Mouse (Mus musculus) MEL (cell line): ENCODE results near the gene Arhgdib. TPM values are rescaled to one million over a fixed set of nuclear protein-coding genes. Genes with fewer than 3 reads are reported as not detected.

Experiments
- DNase-seq: peaks from one replicate; pipeline ENCODE4 v3.0.0; 2011; ENCODE audit warnings: low read depth, low spot score
- H3K27ac ChIP-seq: 2 replicates; pipeline ENCODE4 v1.5.1; 2012; ENCODE audit warnings: low read depth, mild to moderate bottlenecking, control low read depth, low read length, moderate library complexity; ENCODE audit not compliant: control insufficient read depth
- H3K27me3 ChIP-seq, 2 experiments: fragments of 150-350 bp in 1 of 2; sonication (generic) in 1 of 2; 2 replicates each; pipeline ENCODE4 v1.6.1; 2012; ENCODE audit warnings: low read length in 2 of 2, mild to moderate bottlenecking in 2 of 2, improper control_type of control experiment in 1 of 2, moderate library complexity in 1 of 2; ENCODE audit not compliant: insufficient read depth in 2 of 2, control insufficient read depth in 1 of 2
- H3K36me3 ChIP-seq, 2 experiments: 2 replicates each; pipeline ENCODE4 v1.6.1; 2012 to 2014; ENCODE audit warnings: low read length in 2 of 2, improper control_type of control experiment in 1 of 2, inconsistent platforms in 1 of 2, mild to moderate bottlenecking in 1 of 2; ENCODE audit not compliant: insufficient read depth in 2 of 2, control insufficient read depth in 1 of 2
- H3K4me1 ChIP-seq, 2 experiments: fragments of 150-350 bp in 1 of 2; sonication (generic) in 1 of 2; 2 replicates each; pipeline ENCODE4 v1.6.1; 2012; ENCODE audit warnings: low read length in 2 of 2, improper control_type of control experiment in 1 of 2, mild to moderate bottlenecking in 1 of 2; ENCODE audit not compliant: insufficient read depth in 2 of 2, control insufficient read depth in 1 of 2
- H3K4me3 ChIP-seq, 2 experiments: fragments of 150-350 bp in 1 of 2; sonication (generic) in 1 of 2; 2 replicates each; pipeline ENCODE4 v1.5.1; 2012; ENCODE audit warnings: low read depth in 2 of 2, low read length in 2 of 2, mild to moderate bottlenecking in 2 of 2, moderate library complexity in 2 of 2, control low read depth in 1 of 2, improper control_type of control experiment in 1 of 2; ENCODE audit not compliant: control insufficient read depth in 1 of 2, insufficient read depth in 1 of 2
- H3K79me2 ChIP-seq: 2 replicates; pipeline ENCODE4 v1.6.1; 2012; ENCODE audit warnings: mild to moderate bottlenecking, low read length, moderate library complexity; ENCODE audit not compliant: control insufficient read depth, poor library complexity, insufficient read depth
- H3K9ac ChIP-seq: 2 replicates; pipeline ENCODE4 v1.6.1; 2012; ENCODE audit warnings: low read depth, mild to moderate bottlenecking, control low read depth, low read length, moderate library complexity; ENCODE audit not compliant: control insufficient read depth, poor library complexity, severe bottlenecking
- H3K9me3 ChIP-seq: fragments of 150-350 bp; sonication (generic); replicated peaks from 2 replicates; pipeline ENCODE4 v1.6.1; 2012; ENCODE audit warnings: mild to moderate bottlenecking, low read length, improper control_type of control experiment, moderate library complexity; ENCODE audit not compliant: insufficient read depth
- ELF1 ChIP-seq: IDR thresholded peaks from 2 replicates; pipeline ENCODE4 v1.6.1; 2014; ENCODE audit warnings: low read depth, mild to moderate bottlenecking, inconsistent platforms, low read length, improper control_type of control experiment, moderate library complexity
- ETS1 ChIP-seq: IDR thresholded peaks from 2 replicates; pipeline ENCODE4 v1.6.1; 2012; ENCODE audit warnings: low read depth, mild to moderate bottlenecking, inconsistent platforms, low read length, improper control_type of control experiment, moderate library complexity
- GATA1 ChIP-seq: IDR thresholded peaks from 2 replicates; pipeline ENCODE4 v1.6.1; 2011; ENCODE audit warnings: low read depth, low read length, improper control_type of control experiment
- HCFC1 ChIP-seq: IDR thresholded peaks from 2 replicates; pipeline ENCODE4 v1.6.1; 2012; ENCODE audit warnings: low read depth, mild to moderate bottlenecking, inconsistent platforms, low read length, improper control_type of control experiment, moderate library complexity
- JUND ChIP-seq: IDR thresholded peaks from 2 replicates; pipeline ENCODE4 v1.6.1; 2011; ENCODE audit warnings: low read depth, mild to moderate bottlenecking, improper control_type of control experiment, low read length
- KAT2A ChIP-seq: conservative IDR thresholded peaks from 2 replicates; pipeline ENCODE4 v1.6.1; 2012; ENCODE audit warnings: low read depth, low read length, improper control_type of control experiment, inconsistent platforms
- MEF2A ChIP-seq: IDR thresholded peaks from 2 replicates; pipeline ENCODE4 v1.6.1; 2014; ENCODE audit warnings: low read depth, mild to moderate bottlenecking, inconsistent platforms, low read length, improper control_type of control experiment; ENCODE audit not compliant: poor library complexity, insufficient replicate concordance, severe bottlenecking; ENCODE audit errors: extremely low read depth
- MXI1 ChIP-seq: IDR thresholded peaks from 2 replicates; pipeline ENCODE4 v1.6.1; 2011; ENCODE audit warnings: mild to moderate bottlenecking, low read depth, low read length, improper control_type of control experiment
- NELFE ChIP-seq: IDR thresholded peaks from 2 replicates; pipeline ENCODE4 v1.6.1; 2011; ENCODE audit warnings: low read depth, low read length, improper control_type of control experiment
- NRF1 ChIP-seq: IDR thresholded peaks from 2 replicates; pipeline ENCODE4 v1.6.1; 2014; ENCODE audit warnings: low read depth, mild to moderate bottlenecking, inconsistent platforms, low read length, improper control_type of control experiment, moderate library complexity; ENCODE audit not compliant: poor library complexity, insufficient read depth, severe bottlenecking
- RCOR1 ChIP-seq: IDR thresholded peaks from 2 replicates; pipeline ENCODE4 v1.6.1; 2012; ENCODE audit warnings: low read depth, mild to moderate bottlenecking, inconsistent platforms, low read length, improper control_type of control experiment
- SMC3 ChIP-seq: IDR thresholded peaks from 2 replicates; pipeline ENCODE4 v1.6.1; 2011; ENCODE audit warnings: low read depth, low read length, improper control_type of control experiment
- TAL1 ChIP-seq: IDR thresholded peaks from 2 replicates; pipeline ENCODE4 v1.6.1; 2012; ENCODE audit warnings: mild to moderate bottlenecking, inconsistent platforms, low read length, moderate library complexity, mixed read lengths
- TBP ChIP-seq: IDR thresholded peaks from 2 replicates; pipeline ENCODE4 v1.8.0; 2011; ENCODE audit warnings: low read depth, low read length, improper control_type of control experiment
- TCF12 ChIP-seq: IDR thresholded peaks from 2 replicates; pipeline ENCODE4 v1.6.1; 2014; ENCODE audit warnings: low read depth, mild to moderate bottlenecking, inconsistent platforms, low read length, improper control_type of control experiment, moderate library complexity
- UBTF ChIP-seq: IDR thresholded peaks from 2 replicates; pipeline ENCODE4 v1.6.1; 2012; ENCODE audit warnings: low read depth, mild to moderate bottlenecking, inconsistent platforms, low read length, improper control_type of control experiment, moderate library complexity, borderline replicate concordance; ENCODE audit not compliant: insufficient read depth
- USF2 ChIP-seq, 2 experiments: IDR thresholded peaks; 2 replicates each; pipeline ENCODE4 v1.6.1; 2011 to 2012; ENCODE audit warnings: improper control_type of control experiment in 2 of 2, low read length in 2 of 2, borderline replicate concordance in 1 of 2, inconsistent platforms in 1 of 2, low read depth in 1 of 2, mild to moderate bottlenecking in 1 of 2; ENCODE audit not compliant: insufficient read depth in 1 of 2
- ZNF384 ChIP-seq: IDR thresholded peaks from 2 replicates; pipeline ENCODE4 v1.6.1; 2012; ENCODE audit warnings: low read depth, mild to moderate bottlenecking, inconsistent platforms, low read length, improper control_type of control experiment
- polyA plus RNA-seq, 2 experiments: library from polyadenylated mRNA; stranded (reverse) in 1 of 2; unstranded in 1 of 2; fragments of >175 nt in 1 of 2; fragments of >200 nt in 1 of 2; gene quantifications; 2 replicates each; pipeline versions ENCODE4 v1.2.1 to v1.2.4; 2012; ENCODE audit warnings: low replicate concordance in 2 of 2, low read depth in 1 of 2; ENCODE audit not compliant: insufficient read length in 2 of 2, insufficient read depth in 1 of 2, missing spikeins in 1 of 2
- total RNA-seq: library from RNA; depleted of rRNA; stranded (reverse); fragments of 300-350 nt; gene quantifications from 2 replicates; pipeline ENCODE4 v1.2.3, GENCODE M21; 2012

The Arhgdib gene
- total and polyA plus RNA-seq, 3 experiments: 102 to 408 (median 346) TPM

DNA sequence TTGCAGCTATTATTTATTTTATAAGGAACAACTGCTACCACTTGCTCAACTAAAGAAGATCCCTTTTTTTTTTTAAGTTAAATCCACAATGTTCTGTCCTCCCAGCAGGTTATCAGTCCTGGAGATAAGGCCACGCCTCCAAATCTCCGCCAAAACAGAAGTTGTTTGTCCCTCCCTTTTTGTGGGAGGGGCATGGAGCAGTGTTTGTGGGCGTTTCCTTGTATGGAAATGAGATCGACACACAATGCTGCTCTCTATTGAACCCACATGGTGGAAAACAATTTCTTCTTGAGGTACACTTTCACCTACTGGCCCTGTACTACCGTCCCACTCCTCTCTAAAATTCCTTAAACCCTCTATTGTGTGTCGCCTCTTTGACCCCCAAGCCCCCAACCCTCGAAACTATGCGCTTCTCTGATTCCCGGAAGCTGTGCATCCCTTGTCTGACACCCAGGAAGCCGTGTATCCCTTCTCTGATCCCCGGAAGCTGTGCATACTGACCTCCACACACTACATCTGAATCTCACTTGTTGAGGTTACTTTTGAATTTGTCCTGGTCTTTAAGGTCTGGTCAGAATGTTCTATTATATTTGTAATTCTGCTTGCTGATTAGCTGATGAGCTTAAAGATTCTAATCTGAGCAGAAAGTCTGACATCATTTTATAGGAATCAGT is 48.3 kb upstream of the Arhgdib start:
- H3K4me1 ChIP-seq: no peaks in the 10 kb centered on the region
- H3K79me2 ChIP-seq: no peaks in the 10 kb centered on the region
- TF ChIP-seq UBTF (no peak), GATA1 (peak; percentile 71), RCOR1 (peak; percentile 57; the same call in 1 of the 2 replicates), ETS1 (no peak), MXI1 (no peak), NRF1 (no peak), SMC3 (no peak), ZNF384 (peak; percentile 53; the same call in 1 of the 2 replicates), NELFE (no peak), KAT2A (no peak), TCF12 (no peak), TAL1 (no peak), JUND (no peak), HCFC1 (no peak), MEF2A (no peak), ELF1 (0 out of 2 replicates have a peak, but pooled peaks have one; percentile 32), TBP (no peak)
- TF ChIP-seq, all 39 proteins: peak for 4
- Histone ChIP-seq H3K9ac (no peak overlapping the region), H3K4me3 (no peak overlapping the region), H3K36me3 (no peaks in the 10 kb centered on the region; a peak in 1 of 4 replicates), H3K27ac (no peak overlapping the region), H3K9me3 (no peaks in the 10 kb centered on the region), H3K27me3 (no peaks in the 10 kb centered on the region; a peak in 1 of 4 replicates)
- peak; percentile 83 for DNase-seq

GRCm38 (mm10) chr6:136988536-136989060 is 46.9 kb upstream of the Arhgdib start:
- no peak for DNase-seq
- Histone ChIP-seq H3K4me1 (no peaks in the 10 kb centered on the region), H3K27me3 (no peaks in the 10 kb centered on the region; a peak in 1 of 4 replicates), H3K36me3 (no peaks in the 10 kb centered on the region; a peak in 1 of 4 replicates), H3K9me3 (no peaks in the 10 kb centered on the region), H3K4me3 (no peak overlapping the region), H3K79me2 (no peaks in the 10 kb centered on the region), H3K27ac (no peak overlapping the region), H3K9ac (no peak overlapping the region)
- no peak for TF ChIP-seq USF2 (IDR thresholded peaks at IDR 0.05; ENCODE audit: borderline replicate concordance in 1 of 2, insufficient read depth in 1 of 2, low read depth in 1 of 2, low read length in 2 of 2)
- TF ChIP-seq HCFC1: no peak
- TF ChIP-seq GATA1: no peak
